Comparison of ENCODE assay signal across 33 mouse cellular contexts in genomic region chr7:66370970-66371369, GRCm38 (mm10). TPM values are rescaled to one million over a fixed set of nuclear protein-coding genes. Genes with fewer than 3 reads are reported as not detected.
DNase-seq lines count a peak whose midpoint lies in the region; ATAC-seq and TF ChIP-seq lines count a peak whose summit lies in the region.
"Had no signal": no experiment of that assay in that cellular context is flagged by ENCODE, and none has a peak within 500 bp of the region (broad histone marks: within the 10 kb centered on the region; RNA-seq: fewer than 3 reads in every experiment).

No protein-coding gene starts in this region.

- peak; percentile 36 for DNase-seq in kidney, adult 2 months
- no peak for DNase-seq in kidney, adult 18-20 months
- DNase-seq in cerebellum, adult 8-10 months, result no peak
- no peak for DNase-seq in frontal cortex, adult 2 months (ENCODE audit: extremely low spot score in 1 of 2, low spot score in 1 of 2)
- DNase-seq: adrenal gland, postnatal 14 days; cerebellum, adult 18-20 months; cerebellum, postnatal 14 days; heart, postnatal 14 days; layer of hippocampus, adult 9-11 months; lung, postnatal 36 days; right cerebral cortex, postnatal 4 days; thymus, postnatal 4 days had no signal

- no peaks in the 10 kb centered on the region for H3K27me3 ChIP-seq in kidney, adult 2 months (replicated peaks; ENCODE audit: control insufficient read depth, insufficient read depth, low read length)
- H3K27me3 ChIP-seq in liver, embryonic 15.5 days, result no peaks in the 10 kb centered on the region
- H3K27me3 ChIP-seq in liver, embryonic 12.5 days (replicated peaks), result no peaks in the 10 kb centered on the region
- H3K27me3 ChIP-seq in intestine, postnatal 0 days (replicated peaks; ENCODE audit: control insufficient read depth, insufficient read depth, low read length), result no peaks in the 10 kb centered on the region
- H3K27me3 ChIP-seq: hindbrain, embryonic 15.5 days; kidney, embryonic 15.5 days; midbrain, embryonic 12.5 days; neural tube, embryonic 13.5 days had no signal

- H3K9me3 ChIP-seq in liver, embryonic 15.5 days (replicated peaks), result no peaks in the 10 kb centered on the region
- no peaks in the 10 kb centered on the region for H3K9me3 ChIP-seq in liver, embryonic 12.5 days (replicated peaks)
- H3K9me3 ChIP-seq in intestine, postnatal 0 days (ENCODE audit: control insufficient read depth), result no peaks in the 10 kb centered on the region
- H3K9me3 ChIP-seq: hindbrain, embryonic 10.5 days; hindbrain, embryonic 15.5 days; kidney, embryonic 15.5 days; midbrain, embryonic 12.5 days; neural tube, embryonic 13.5 days had no signal

- H3K4me3 ChIP-seq in kidney, adult 2 months (ENCODE audit: insufficient read depth, low read depth, low read length), result no peak overlapping the region
- no peak overlapping the region for H3K4me3 ChIP-seq in liver, embryonic 15.5 days (replicated peaks)
- no peak overlapping the region for H3K4me3 ChIP-seq in liver, embryonic 12.5 days
- no peak overlapping the region for H3K4me3 ChIP-seq in intestine, postnatal 0 days (ENCODE audit: low read depth, low read length)
- H3K4me3 ChIP-seq: hindbrain, embryonic 10.5 days; hindbrain, embryonic 15.5 days; kidney, embryonic 15.5 days; midbrain, embryonic 12.5 days; neural tube, embryonic 13.5 days had no signal

- no peaks in the 10 kb centered on the region for H3K36me3 ChIP-seq in kidney, adult 2 months (ENCODE audit: control insufficient read depth, insufficient read depth, low read length)
- H3K36me3 ChIP-seq in liver, embryonic 15.5 days (replicated peaks), result no peaks in the 10 kb centered on the region
- no peaks in the 10 kb centered on the region for H3K36me3 ChIP-seq in liver, embryonic 12.5 days
- H3K36me3 ChIP-seq in intestine, postnatal 0 days (ENCODE audit: control insufficient read depth, insufficient read depth), result peaks cover 3% of the 10 kb centered on the region; the same call in 1 of the 2 replicates
- H3K36me3 ChIP-seq: hindbrain, embryonic 10.5 days; hindbrain, embryonic 15.5 days; kidney, embryonic 15.5 days; midbrain, embryonic 12.5 days; neural tube, embryonic 13.5 days had no signal

- no peak overlapping the region for H3K4me2 ChIP-seq in liver, embryonic 15.5 days
- no peak overlapping the region for H3K4me2 ChIP-seq in liver, embryonic 12.5 days
- no peak overlapping the region for H3K4me2 ChIP-seq in intestine, postnatal 0 days (replicated peaks; ENCODE audit: low read depth)
- H3K4me2 ChIP-seq: hindbrain, embryonic 15.5 days; kidney, embryonic 15.5 days; midbrain, embryonic 12.5 days; neural tube, embryonic 13.5 days had no signal

- H3K4me1 ChIP-seq in kidney, adult 2 months (ENCODE audit: control insufficient read depth, insufficient read depth, low read length), result peaks cover 11% of the 10 kb centered on the region
- H3K4me1 ChIP-seq in liver, embryonic 15.5 days (replicated peaks), result peaks cover 3% of the 10 kb centered on the region; the same call in 1 of the 2 replicates
- H3K4me1 ChIP-seq in liver, embryonic 12.5 days, result peaks cover 6% of the 10 kb centered on the region; the same call in 1 of the 2 replicates
- H3K4me1 ChIP-seq in intestine, postnatal 0 days (replicated peaks; ENCODE audit: control insufficient read depth, insufficient read depth, low read length), result 0 out of 2 replicates have a peak, but pooled peaks cover 2% of the 10 kb centered on the region
- H3K4me1 ChIP-seq: hindbrain, embryonic 10.5 days; hindbrain, embryonic 15.5 days; midbrain, embryonic 12.5 days; neural tube, embryonic 13.5 days had no signal

- TF ChIP-seq POLR2A in kidney, adult 2 months (IDR thresholded peaks at IDR 0.05; ENCODE audit: low read depth, low read length), result no peak

- no peak for TF ChIP-seq CTCF in kidney, adult 2 months (conservative IDR thresholded peaks at IDR 0.05; ENCODE audit: insufficient read depth, insufficient read length, low read depth, low read length)
- no peak for TF ChIP-seq CTCF in intestine, postnatal 0 days (IDR thresholded peaks at IDR 0.05; ENCODE audit: low read depth)

- H3K9ac ChIP-seq in liver, embryonic 15.5 days, result no peak overlapping the region
- H3K9ac ChIP-seq in liver, embryonic 12.5 days, result no peak overlapping the region
- no peak overlapping the region for H3K9ac ChIP-seq in intestine, postnatal 0 days (ENCODE audit: low read depth, low read length)
- H3K9ac ChIP-seq: hindbrain, embryonic 15.5 days; kidney, embryonic 15.5 days; liver, embryonic 14.5 days; midbrain, embryonic 12.5 days; neural tube, embryonic 13.5 days had no signal

- peak; percentile 63; the same call in 1 of the 2 replicates for ATAC-seq in liver, embryonic 15.5 days (ENCODE audit: insufficient read depth)
- ATAC-seq in liver, embryonic 12.5 days, result no peak
- ATAC-seq in intestine, postnatal 0 days, result peak; percentile 70
- ATAC-seq: CD4-positive, CD25-positive, alpha-beta regulatory T cell, adult 4 months; forebrain, embryonic 14.5 days; inflammation-experienced regulatory T-cells, adult 6 months had no signal

- 66% methylated on average over 6 of the region's 6 CpGs for WGBS in kidney, adult 2 months
- 61% methylated on average over 6 of the region's 6 CpGs for WGBS in liver, embryonic 15.5 days (ENCODE audit: insufficient replicate concordance)
- WGBS in liver, embryonic 12.5 days (ENCODE audit: insufficient replicate concordance), result 74% methylated on average over 6 of the region's 6 CpGs
- WGBS in intestine, postnatal 0 days, result 47% methylated on average over 6 of the region's 6 CpGs

- H3K27ac ChIP-seq in kidney, adult 2 months (ENCODE audit: insufficient read depth, low read depth, low read length), result peak overlapping the region; percentile 39; the same call in 1 of the 2 replicates
- H3K27ac ChIP-seq in liver, embryonic 15.5 days (replicated peaks), result 0 out of 2 replicates have a peak overlapping the region, but pooled peaks have one; percentile 46
- H3K27ac ChIP-seq in liver, embryonic 12.5 days, result no peak overlapping the region
- H3K27ac ChIP-seq in intestine, postnatal 0 days (ENCODE audit: low read depth, low read length), result no peak overlapping the region
- H3K27ac ChIP-seq: hindbrain, embryonic 10.5 days; hindbrain, embryonic 15.5 days; liver, embryonic 14.5 days; midbrain, embryonic 12.5 days; neural tube, embryonic 13.5 days had no signal

RNA-seq across cellular contexts. Expression of gene Gm10974, which starts 5.3 kb away (rescaled TPM):
- polyA plus RNA-seq in kidney, adult 2 months (2012; rRNA removed), result not detected in 2 replicates
- polyA plus RNA-seq in liver, embryonic 15.5 days (2015; fragmentation: Nextera tagmentation; extraction: Ambion mirVana), result not detected in 2 replicates
- not detected in 2 replicates for polyA plus RNA-seq in liver, embryonic 12.5 days (2016; fragmentation: Nextera tagmentation; extraction: Ambion mirVana)
- polyA plus RNA-seq in intestine, postnatal 0 days (2015; fragmentation: Nextera tagmentation; extraction: Ambion mirVana), result not detected in 2 replicates
- not detected in 2 replicates for polyA plus RNA-seq in frontal cortex, adult 2 months (2012; rRNA removed)
- polyA plus RNA-seq: CD4-positive, CD25-positive, alpha-beta regulatory T cell, adult 4 months; cortical plate, adult 2 months; embryonic facial prominence, embryonic 14.5 days; forebrain, embryonic 14.5 days; heart, embryonic 14.5 days; hindbrain, embryonic 10.5 days; hindbrain, embryonic 15.5 days; inflammation-experienced regulatory T-cells, adult 6 months; kidney, embryonic 15.5 days; large intestine, adult 2 months; limb, embryonic 11.5 days; liver, embryonic 14.5 days; lung, embryonic 16.5 days; midbrain, embryonic 12.5 days; neural tube, embryonic 13.5 days; stomach, embryonic 14.5 days; testis, adult 2 months; thymus, postnatal 0 days had no signal

RNA-seq across cellular contexts. Expression of gene Lrrk1, which starts 17.2 kb away (rescaled TPM):
- 17.3 and 22.3 TPM in 2 replicates for polyA plus RNA-seq in kidney, adult 2 months (2012; rRNA removed)
- polyA plus RNA-seq in liver, embryonic 15.5 days (2015; fragmentation: Nextera tagmentation; extraction: Ambion mirVana), result 4.7 and 5.8 TPM in 2 replicates
- 6.3 and 7.1 TPM in 2 replicates for polyA plus RNA-seq in liver, embryonic 12.5 days (2016; fragmentation: Nextera tagmentation; extraction: Ambion mirVana)
- polyA plus RNA-seq in intestine, postnatal 0 days (2015; fragmentation: Nextera tagmentation; extraction: Ambion mirVana), result 6.1 and 8.0 TPM in 2 replicates
- polyA plus RNA-seq in frontal cortex, adult 2 months (2012; rRNA removed), result 4.2 and 4.8 TPM in 2 replicates

RNA-seq across cellular contexts. Expression of gene Aldh1a3, which starts 56.3 kb away (rescaled TPM):
- 8.2 and 10.7 TPM in 2 replicates for polyA plus RNA-seq in kidney, adult 2 months (2012; rRNA removed)
- polyA plus RNA-seq in liver, embryonic 15.5 days (2015; fragmentation: Nextera tagmentation; extraction: Ambion mirVana), result 0.69 TPM in 2 replicates
- polyA plus RNA-seq in liver, embryonic 12.5 days (2016; fragmentation: Nextera tagmentation; extraction: Ambion mirVana), result 1.9 and 2.0 TPM in 2 replicates
- polyA plus RNA-seq in intestine, postnatal 0 days (2015; fragmentation: Nextera tagmentation; extraction: Ambion mirVana), result 45.4 and 46.6 TPM in 2 replicates
- 2.3 and 3.1 TPM in 2 replicates for polyA plus RNA-seq in frontal cortex, adult 2 months (2012; rRNA removed)

Comparison
In these comparisons a context has a peak if more than half of its experiments do, and no peak if none do; other contexts are left out.
1. H3K27ac ChIP-seq: peak in kidney, adult 2 months (single experiment) and liver, embryonic 15.5 days (single experiment); none in liver, embryonic 12.5 days (single experiment) and intestine, postnatal 0 days (single experiment).